Mouse (Mus musculus) thymus, postnatal 25 days (tissue): ENCODE results near the gene C1qtnf6.
A peak's percentile ranks its signal among the peaks of the same experiment; 100 is the strongest.

Experiments
- DNase-seq: peaks from one replicate; pipeline ENCODE4 v3.0.0; 2022

The C1qtnf6 gene

GRCm38 (mm10) chr15:78514393-78515146 is 16.6 kb downstream of the C1qtnf6 start:
- peak; percentile 77 for DNase-seq

DNA sequence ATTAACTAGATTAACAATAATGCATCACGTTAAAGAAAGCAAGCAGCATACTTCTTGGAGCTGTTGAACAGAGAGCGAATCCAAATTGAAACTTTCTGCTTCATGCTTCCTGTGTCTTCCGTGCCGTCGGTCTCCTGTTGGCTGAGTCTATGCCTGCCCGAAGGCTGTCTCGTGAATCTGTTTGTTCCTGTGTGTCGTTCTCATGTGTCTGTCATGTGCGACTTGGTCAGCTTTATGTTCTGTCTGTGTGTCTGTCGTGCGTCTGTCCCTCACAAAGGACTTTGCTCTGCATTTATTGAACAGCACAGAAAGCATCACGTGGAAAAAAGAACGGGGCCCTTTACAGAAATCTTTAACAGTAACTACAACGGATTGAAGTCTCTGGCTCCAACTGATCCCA is 18.2 kb downstream of the C1qtnf6 start:
- no peak for DNase-seq

GRCm38 (mm10) chr15:78511951-78512350 is 19.3 kb downstream of the C1qtnf6 start:
- no peak for DNase-seq

- DNase-seq, result no peak
These were observed 20.5 kb downstream of the C1qtnf6 start for GRCm38 (mm10) chr15:78510736-78511135.

GRCm38 (mm10) chr15:78510121-78510576 is 21.1 kb downstream of the C1qtnf6 start:
- no peak for DNase-seq

DNA sequence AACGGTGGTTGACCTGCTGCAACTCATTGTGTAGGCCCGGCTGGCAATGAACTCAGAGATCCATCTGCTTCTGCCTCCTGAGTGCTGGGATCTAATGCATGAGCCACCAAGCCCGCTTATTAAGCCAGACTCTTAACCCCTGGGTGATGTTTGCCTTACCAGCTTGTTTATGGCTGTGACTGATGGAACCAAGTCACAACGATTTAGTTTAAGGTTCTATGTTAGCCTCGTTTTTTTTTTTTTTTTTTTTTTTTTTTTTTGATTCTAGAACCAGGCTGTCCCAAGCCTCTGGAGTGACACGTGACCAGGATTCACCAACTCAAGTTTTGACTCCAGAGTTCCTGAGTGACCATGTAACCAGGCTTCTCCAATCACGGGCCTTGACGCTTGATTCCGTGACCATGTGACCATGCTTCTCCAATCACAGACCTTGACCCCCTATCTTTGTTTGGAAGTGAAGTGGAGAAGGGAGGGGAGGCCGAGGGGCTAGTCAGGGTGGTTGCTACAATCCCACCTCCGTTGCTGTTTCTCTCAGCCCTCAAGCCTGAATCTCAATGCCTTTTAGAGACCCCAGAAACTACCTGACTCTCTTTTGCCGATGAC is 21.8 kb downstream of the C1qtnf6 start:
- no peak for DNase-seq

- DNase-seq, result no peak
These were observed 22.8 kb downstream of the C1qtnf6 start for GRCm38 (mm10) chr15:78508443-78508842.

- DNase-seq, result no peak
These were observed 25.7 kb downstream of the C1qtnf6 start for GRCm38 (mm10) chr15:78505541-78505940.

GRCm38 (mm10) chr15:78504816-78505215 is 26.4 kb downstream of the C1qtnf6 start:
- no peak for DNase-seq

GRCm38 (mm10) chr15:78504013-78504412 is 27.2 kb downstream of the C1qtnf6 start:
- DNase-seq, result no peak

DNA sequence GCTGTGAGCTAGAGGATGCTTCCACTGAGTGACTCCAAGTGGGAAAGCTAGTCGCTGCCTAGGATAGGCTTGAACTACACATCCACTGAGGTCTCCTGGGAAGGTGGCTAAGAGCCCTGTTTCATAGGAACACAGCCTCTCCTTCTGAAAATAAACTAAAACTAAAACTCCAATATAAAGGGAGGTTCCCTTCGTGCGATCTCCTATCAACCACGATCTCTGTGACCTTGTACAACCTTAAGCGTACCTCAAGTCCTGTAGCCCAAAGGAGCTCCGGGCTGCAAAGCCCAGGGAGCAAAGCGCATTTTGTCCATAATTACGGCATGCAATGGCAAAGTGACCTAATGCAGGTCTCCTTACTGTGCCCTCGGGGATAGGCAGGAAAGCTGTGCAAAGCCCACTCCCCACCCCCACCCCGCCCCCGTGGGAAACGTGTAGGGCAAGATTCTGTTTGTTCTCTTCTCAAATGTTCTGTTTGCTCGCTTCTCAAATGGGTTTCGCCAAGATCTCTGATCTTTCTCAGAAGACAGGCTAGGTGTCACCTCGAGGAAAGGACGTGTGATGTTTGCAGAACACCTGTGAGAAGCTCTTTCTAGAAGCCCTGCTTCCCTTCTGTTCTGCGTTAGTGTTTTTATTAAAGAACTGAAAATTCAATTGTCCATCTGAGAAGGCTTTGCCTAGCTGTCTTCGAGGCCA is 28.6 kb downstream of the C1qtnf6 start:
- no peak for DNase-seq

GRCm38 (mm10) chr15:78494968-78495406 is 36.2 kb downstream of the C1qtnf6 start, which contains the start of gene Il2rb:
Gene Il2rb, minus strand, starts transcription at chr15:78495271.
- DNase-seq, result peak; percentile 50

- no peak for DNase-seq
These were observed 37.7 kb downstream of the C1qtnf6 start for GRCm38 (mm10) chr15:78493401-78494010.

DNA sequence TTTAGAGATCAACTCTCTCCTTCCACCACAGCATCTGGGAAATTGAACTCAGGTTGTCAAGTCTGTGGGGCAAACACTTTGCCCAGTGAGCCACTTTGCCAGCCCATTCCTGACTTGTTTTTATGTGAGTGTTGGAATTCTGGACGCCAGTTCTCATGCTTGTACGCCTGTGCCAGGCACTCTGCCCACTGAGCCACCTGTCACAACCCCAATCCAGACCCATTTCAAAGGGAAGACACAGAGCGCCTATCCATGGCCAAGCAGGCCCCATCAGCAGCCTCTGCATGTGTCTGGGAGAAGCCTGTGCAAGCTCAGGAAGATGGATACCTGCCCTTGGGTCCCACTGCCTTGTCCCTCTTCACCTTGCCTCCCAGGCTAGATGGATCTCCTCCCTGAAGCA is 39.9 kb downstream of the C1qtnf6 start:
- DNase-seq, result no peak

GRCm38 (mm10) chr15:78489906-78490305 is 41.3 kb downstream of the C1qtnf6 start:
- DNase-seq, result no peak

GRCm38 (mm10) chr15:78489248-78489647 is 42.0 kb downstream of the C1qtnf6 start:
- DNase-seq, result no peak

DNA sequence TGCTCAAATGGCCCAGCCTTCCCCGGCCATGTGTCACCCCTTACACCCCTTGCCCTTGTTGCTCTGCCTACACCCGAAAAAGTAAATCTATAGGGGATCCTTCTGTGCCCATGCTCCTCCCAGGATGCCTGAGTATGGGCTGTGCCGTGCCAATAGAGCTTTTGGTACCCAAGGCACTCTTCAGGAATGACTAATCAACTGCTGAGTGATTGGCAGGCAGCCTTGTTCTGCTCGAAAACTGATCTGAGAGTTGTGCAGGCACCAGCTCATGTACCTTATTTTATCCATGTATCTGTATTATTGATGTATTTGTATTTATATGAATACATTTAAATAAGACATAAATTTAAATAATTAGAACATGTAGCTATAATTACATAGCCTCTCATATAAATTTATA is 44.1 kb downstream of the C1qtnf6 start:
- no peak for DNase-seq

DNA sequence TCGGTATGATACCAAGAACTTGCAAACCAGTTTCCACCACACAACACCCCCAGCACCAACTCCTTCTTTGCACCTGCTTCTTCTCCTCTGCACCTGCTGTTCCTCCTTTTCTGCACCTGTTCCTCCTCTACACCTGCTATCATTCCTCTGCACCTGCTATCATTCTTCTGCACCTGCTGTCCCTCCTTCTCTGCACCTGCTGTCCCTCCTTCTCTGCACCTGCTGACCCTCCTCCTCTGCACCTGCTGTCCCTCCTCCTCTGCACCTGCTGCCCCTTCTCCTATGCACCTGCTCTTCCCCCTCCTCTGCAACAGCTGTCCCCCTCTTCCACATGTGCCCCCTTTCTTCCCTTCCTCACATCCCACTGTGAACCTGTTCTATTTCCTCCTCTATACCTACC is 44.7 kb downstream of the C1qtnf6 start:
- no peak for DNase-seq

DNA sequence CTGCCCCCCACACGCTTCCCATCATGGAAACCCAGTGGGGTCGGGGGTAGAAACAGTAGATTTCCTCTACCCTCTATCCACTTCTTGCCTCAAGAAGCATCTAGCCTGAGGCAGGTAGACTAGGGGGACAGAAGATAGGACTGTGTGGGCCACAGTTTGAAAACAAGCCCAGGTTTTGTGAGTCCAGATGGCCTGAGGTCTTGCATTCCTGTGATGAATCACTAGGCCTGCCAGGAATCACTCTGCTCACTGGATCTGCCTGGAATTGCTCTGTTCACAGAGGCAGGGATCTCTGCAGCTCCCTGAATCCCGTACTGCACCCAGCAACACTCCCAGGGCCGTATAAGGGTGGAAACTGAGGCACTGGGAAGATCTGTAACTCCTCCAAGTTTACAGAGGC is 47.9 kb downstream of the C1qtnf6 start:
- DNase-seq, result no peak

DNA sequence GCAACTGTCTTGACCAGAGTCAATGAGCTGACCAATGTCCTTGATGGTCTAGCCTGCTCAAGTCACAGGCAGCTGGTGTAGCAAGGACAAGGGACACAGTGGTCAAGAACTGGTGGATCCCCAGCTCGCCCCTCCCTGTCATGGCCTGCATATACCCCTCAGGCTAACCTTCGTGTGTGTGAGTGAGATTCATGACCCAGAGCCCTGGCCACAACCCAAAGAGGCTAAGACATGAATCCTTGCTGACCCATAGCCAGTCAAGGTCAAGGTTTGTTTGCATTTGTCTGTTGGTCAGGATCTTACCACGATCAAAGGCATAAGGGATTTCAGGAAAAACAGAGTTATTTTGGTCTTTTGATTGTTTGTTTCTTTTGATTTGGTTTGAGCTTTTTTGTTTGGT is 48.7 kb downstream of the C1qtnf6 start:
- no peak for DNase-seq

- peak; percentile 10 for DNase-seq
These were observed 49.7 kb downstream of the C1qtnf6 start for GRCm38 (mm10) chr15:78481448-78482000.

GRCm38 (mm10) chr15:78480991-78481390 is 50.2 kb downstream of the C1qtnf6 start:
- no peak for DNase-seq

DNA sequence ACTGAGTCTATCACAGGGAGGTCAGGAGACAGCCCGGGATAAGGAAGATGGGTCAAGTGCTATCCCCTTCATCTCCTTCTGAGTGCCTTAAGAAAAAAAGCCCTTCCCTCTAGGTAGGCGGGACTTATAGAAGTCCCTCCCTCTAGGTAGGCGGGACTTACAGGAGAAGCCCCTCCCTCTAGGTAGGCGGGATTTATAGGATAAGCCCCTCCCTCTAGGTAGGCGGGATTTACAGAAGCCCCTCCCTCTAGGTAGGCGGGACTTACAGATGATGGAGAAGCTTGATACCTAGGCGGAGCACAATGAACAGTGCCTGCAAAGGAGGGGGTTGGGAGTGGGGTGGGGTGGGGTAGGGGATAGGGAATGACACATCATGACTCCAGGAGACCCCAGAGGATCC is 51.1 kb downstream of the C1qtnf6 start:
- no peak for DNase-seq
